Mouse (Mus musculus): Measurements from ENCODE around the gene Ephb3.

GRCm38 (mm10) chr16:21269775-21270174 is 65.2 kb downstream of the Ephb3 start:
- TF ChIP-seq EP300 (IDR thresholded peaks at IDR 0.05; ENCODE audit: low read depth) (no peak), CTCF (IDR thresholded peaks at IDR 0.05; ENCODE audit: low read depth) (no peak)

Measured in liver, postnatal 0 days (tissue).